Mouse (Mus musculus): Measurements from ENCODE around the gene Lsp1.

Gene Lsp1

GRCm38 (mm10) chr7:142478001-142478400, 17.4 kb downstream of the Lsp1 start:
- DNase-seq: no peak

- DNase-seq: no peak
Observed at GRCm38 (mm10) chr7:142478574-142478973, 18.0 kb downstream of the Lsp1 start.

- DNase-seq: no peak
Observed at GRCm38 (mm10) chr7:142479307-142479706, 18.7 kb downstream of the Lsp1 start.

GRCm38 (mm10) chr7:142479886-142480285, 19.3 kb downstream of the Lsp1 start:
- no peak for DNase-seq

GRCm38 (mm10) chr7:142480661-142481060, 20.1 kb downstream of the Lsp1 start:
- DNase-seq: no peak

GRCm38 (mm10) chr7:142481186-142481567, 20.6 kb downstream of the Lsp1 start:
- DNase-seq: peak; percentile 34

GRCm38 (mm10) chr7:142481568-142482255, 21.1 kb downstream of the Lsp1 start:
- no peak for DNase-seq

- DNase-seq: no peak
Observed at GRCm38 (mm10) chr7:142482256-142482609, 21.6 kb downstream of the Lsp1 start.

GRCm38 (mm10) chr7:142483136-142483535, 22.5 kb downstream of the Lsp1 start:
- DNase-seq: no peak

GRCm38 (mm10) chr7:142484780-142485179, 24.2 kb downstream of the Lsp1 start:
- DNase-seq: no peak

- no peak for DNase-seq
Observed at GRCm38 (mm10) chr7:142486751-142487162, 26.1 kb downstream of the Lsp1 start.

GRCm38 (mm10) chr7:142487341-142487859, 26.8 kb downstream of the Lsp1 start:
- peak; percentile 16 for DNase-seq

GRCm38 (mm10) chr7:142488053-142488452, 27.4 kb downstream of the Lsp1 start:
- DNase-seq: no peak

GRCm38 (mm10) chr7:142493535-142493934, 32.9 kb downstream of the Lsp1 start:
- no peak for DNase-seq

- no peak for DNase-seq
Observed at GRCm38 (mm10) chr7:142496158-142496557, 35.5 kb downstream of the Lsp1 start.

GRCm38 (mm10) chr7:142496800-142497199, 36.2 kb downstream of the Lsp1 start:
- DNase-seq: no peak

- peak; percentile 25 for DNase-seq
Observed at GRCm38 (mm10) chr7:142497775-142498174, 37.2 kb downstream of the Lsp1 start.

- no peak for DNase-seq
Observed at GRCm38 (mm10) chr7:142498575-142498974, 38.0 kb downstream of the Lsp1 start, which contains the start of gene Tnnt3. Gene Tnnt3, plus strand, starts transcription at chr7:142498836.

- no peak for DNase-seq
Observed at GRCm38 (mm10) chr7:142499010-142499721, 38.6 kb downstream of the Lsp1 start.

GRCm38 (mm10) chr7:142500032-142500431, 39.4 kb downstream of the Lsp1 start:
- no peak for DNase-seq

GRCm38 (mm10) chr7:142503206-142503605, 42.6 kb downstream of the Lsp1 start:
- no peak for DNase-seq

GRCm38 (mm10) chr7:142505942-142506341, 45.3 kb downstream of the Lsp1 start:
- no peak for DNase-seq

- DNase-seq: no peak
Observed at GRCm38 (mm10) chr7:142506501-142506900, 45.9 kb downstream of the Lsp1 start.

GRCm38 (mm10) chr7:142507453-142507852, 46.8 kb downstream of the Lsp1 start:
- DNase-seq: no peak
